Mouse (Mus musculus): Measurements from ENCODE around the gene Cyb561a3. TPM values are rescaled to one million over a fixed set of nuclear protein-coding genes. Genes with fewer than 3 reads are reported as not detected.
A peak's percentile ranks its signal among the peaks of the same experiment; 100 is the strongest.

Cyb561a3 gene
- polyA plus RNA-seq, 1 experiment from 2014 or later: 40.0 TPM

- POLR2A ChIA-PET: no interaction called here
- no peaks in the 10 kb centered on the region for H3K27me3 ChIP-seq
- ATAC-seq (no peak), DNase-seq (ENCODE audit: low read depth, low spot score) (no peak)
- CTCF ChIA-PET: interaction anchor here (0.8 to 2.3 kb wide), 4 partner anchors 11 to 25 kb away, joined by 3 to 8 read pairs (median 3); partner anchors contain the start of gene Ddb1
- no peak for TF ChIP-seq CTCF (IDR thresholded peaks at IDR 0.05)
- in situ Hi-C loops (cut with MboI; ENCODE audit: low pct_unique_long_range_greater_than_20kb): no loop called here
Measured at GRCm38 (mm10) chr19:10587231-10587630, 10.3 kb downstream of the Cyb561a3 start.

DNA sequence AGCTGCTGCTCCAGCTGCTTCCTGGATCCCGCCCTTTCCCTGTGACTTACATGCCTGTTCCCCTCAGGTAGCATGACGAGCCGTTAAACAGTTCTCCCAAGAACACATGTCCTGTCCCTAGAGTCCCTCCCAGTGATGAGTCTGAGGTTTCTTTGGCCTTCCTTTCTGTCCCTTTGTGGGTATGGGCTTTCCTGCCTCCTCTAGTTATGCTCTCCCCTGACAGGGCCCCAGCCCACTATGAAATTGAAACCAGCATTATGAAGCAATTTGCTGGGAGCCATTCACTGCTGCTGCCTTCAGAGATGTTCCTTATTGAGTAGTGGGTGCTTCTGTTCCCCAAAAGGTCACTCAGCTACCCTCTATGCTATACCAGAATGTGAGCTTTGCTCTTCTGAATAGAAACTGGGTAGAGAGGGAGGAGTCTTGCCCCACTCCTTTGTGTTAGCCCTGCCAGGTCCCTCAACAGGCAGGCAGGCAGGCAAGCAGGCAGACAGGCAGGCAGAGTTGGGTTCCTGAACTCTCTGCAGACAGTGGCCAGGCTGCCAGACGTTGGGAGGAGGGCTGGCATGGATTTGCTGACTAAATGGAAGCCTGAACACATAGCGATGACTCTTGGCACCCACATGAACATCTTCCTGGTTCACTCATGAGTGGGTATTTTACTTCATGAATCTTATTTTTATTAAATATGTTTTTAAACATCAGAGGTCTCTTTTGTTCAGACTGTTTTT, 12.3 kb downstream of the Cyb561a3 start:
- in situ Hi-C loops (cut with MboI; ENCODE audit: low pct_unique_long_range_greater_than_20kb): no loop called here
- ATAC-seq (no peak), DNase-seq (ENCODE audit: low read depth, low spot score) (no peak)
- CTCF ChIA-PET: interaction anchor here (2.0 kb wide), 1 partner anchor 13 kb away, joined by 6 read pairs; no protein-coding TSS in a partner anchor
- no peak for TF ChIP-seq CTCF (IDR thresholded peaks at IDR 0.05)
- POLR2A ChIA-PET: no interaction called here
- no peaks in the 10 kb centered on the region for H3K27me3 ChIP-seq

DNA sequence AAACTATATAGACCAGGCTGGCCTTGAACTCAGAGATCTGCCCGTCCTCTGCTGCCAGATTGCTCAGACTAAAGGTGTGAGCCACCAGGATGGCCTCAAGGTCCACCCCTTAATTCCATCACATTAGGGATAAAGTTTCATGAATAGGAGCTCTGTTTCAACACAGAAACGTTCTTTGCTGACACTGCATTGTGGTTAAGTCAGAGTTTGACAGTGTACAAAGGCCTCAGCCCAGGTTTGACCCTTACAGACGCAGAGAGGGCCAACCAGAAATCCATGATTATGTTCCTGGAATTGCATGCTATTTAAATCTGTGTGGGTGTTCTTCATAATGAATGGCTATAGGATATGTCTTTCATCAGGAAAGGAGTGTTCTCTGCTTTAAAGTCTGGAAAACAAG, 13.3 kb downstream of the Cyb561a3 start:
- no peak for ATAC-seq
- ChIA-PET CTCF (no interaction called here), POLR2A (no interaction called here)
- no peak for DNase-seq (ENCODE audit: low read depth, low spot score)
- no peaks in the 10 kb centered on the region for H3K27me3 ChIP-seq
- no peak for TF ChIP-seq CTCF (IDR thresholded peaks at IDR 0.05)
- in situ Hi-C loops (cut with MboI; ENCODE audit: low pct_unique_long_range_greater_than_20kb): no loop called here

DNA sequence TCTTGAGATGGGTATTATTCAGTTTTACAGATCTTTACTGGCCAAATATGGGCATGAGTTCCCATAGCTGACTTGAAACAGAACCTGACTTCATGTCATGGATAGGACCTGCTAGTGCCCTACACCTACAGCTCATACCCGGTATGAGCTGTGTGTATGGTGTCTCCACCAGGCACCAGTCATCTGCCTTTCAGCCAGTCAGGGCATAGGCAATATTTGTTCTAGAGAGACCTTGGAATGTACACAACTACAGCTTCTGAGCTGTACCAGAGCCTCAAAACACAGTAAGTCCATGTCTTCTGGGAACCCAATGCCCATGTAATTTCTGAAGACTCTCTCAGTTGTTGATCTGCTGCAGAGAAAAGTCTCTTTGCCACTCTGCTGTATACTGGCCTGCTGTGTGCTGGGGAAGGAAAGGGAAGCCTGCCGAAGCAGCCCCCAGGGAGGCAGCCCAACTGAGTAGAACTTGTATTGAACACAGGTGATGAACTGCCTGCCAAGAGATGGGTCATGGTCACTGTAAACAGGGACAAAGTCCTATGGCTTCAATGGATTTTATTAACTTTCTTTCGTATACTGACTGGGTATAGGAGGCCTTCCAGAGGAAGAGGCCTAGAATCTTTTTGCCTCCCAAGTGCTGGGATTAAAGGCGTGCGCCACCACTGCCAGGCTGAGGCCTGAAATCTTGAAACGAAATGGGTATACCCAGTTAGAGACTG, 14.8 kb downstream of the Cyb561a3 start:
- DNase-seq (ENCODE audit: low read depth, low spot score): no peak
- TF ChIP-seq CTCF (IDR thresholded peaks at IDR 0.05): no peak
- ChIA-PET CTCF (interaction anchor here (1.0 to 3.9 kb wide), 3 partner anchors 12 to 117 kb away, joined by 3 to 23 read pairs (median 5); partner anchors contain the start of genes Ddb1 and Tkfc), POLR2A (interaction anchor here (0.8 kb wide), 1 partner anchor 35 kb away, joined by 3 read pairs; no protein-coding TSS in a partner anchor)
- no peaks in the 10 kb centered on the region for H3K27me3 ChIP-seq
- in situ Hi-C loops (cut with MboI; ENCODE audit: low pct_unique_long_range_greater_than_20kb): no loop called here
- no peak for ATAC-seq

- no peaks in the 10 kb centered on the region for H3K27me3 ChIP-seq
- TF ChIP-seq CTCF (IDR thresholded peaks at IDR 0.05): no peak
- CTCF ChIA-PET: interaction anchor here (1.0 to 1.4 kb wide), 4 partner anchors 12 to 111 kb away, joined by 3 to 9 read pairs (median 6); no protein-coding TSS in a partner anchor
- ATAC-seq (no peak), DNase-seq (ENCODE audit: low read depth, low spot score) (no peak)
- in situ Hi-C loops (cut with MboI; ENCODE audit: low pct_unique_long_range_greater_than_20kb): no loop called here
- POLR2A ChIA-PET: no interaction called here
Measured at GRCm38 (mm10) chr19:10598188-10598587, 21.2 kb downstream of the Cyb561a3 start.

GRCm38 (mm10) chr19:10599648-10600047, 22.7 kb downstream of the Cyb561a3 start:
- in situ Hi-C loops (cut with MboI; ENCODE audit: low pct_unique_long_range_greater_than_20kb): loop anchor here (5.0 kb wide), 1 partner anchor 37 kb away; no protein-coding TSS in a partner anchor
- no peak for DNase-seq (ENCODE audit: low read depth, low spot score)
- ChIA-PET CTCF (interaction anchor here (1.0 kb wide), 1 partner anchor 39 kb away, joined by 4 read pairs; no protein-coding TSS in a partner anchor), POLR2A (no interaction called here)
- no peak for ATAC-seq
- H3K27me3 ChIP-seq: no peaks in the 10 kb centered on the region
- no peak for TF ChIP-seq CTCF (IDR thresholded peaks at IDR 0.05)

- ChIA-PET CTCF (interaction anchor here (0.6 to 5.1 kb wide), 15 partner anchors 10 to 343 kb away, joined by 3 to 49 read pairs (median 4); partner anchors contain the start of genes Cyb561a3, Sdhaf2, Tmem138 and Tmem216), POLR2A (interaction anchor here (0.6 to 3.6 kb wide), 8 partner anchors 9 to 60 kb away, joined by 3 to 11 read pairs (median 4); no protein-coding TSS in a partner anchor)
- DNase-seq (ENCODE audit: low read depth, low spot score): peak; percentile 10
- no peak for TF ChIP-seq CTCF (IDR thresholded peaks at IDR 0.05)
- H3K27me3 ChIP-seq: no peaks in the 10 kb centered on the region
- ATAC-seq: no peak
- in situ Hi-C loops (cut with MboI; ENCODE audit: low pct_unique_long_range_greater_than_20kb): loop anchor here (5.0 kb wide), 1 partner anchor 40 kb away; no protein-coding TSS in a partner anchor
Measured at GRCm38 (mm10) chr19:10602247-10602769, 25.3 kb downstream of the Cyb561a3 start.

- DNase-seq (ENCODE audit: low read depth, low spot score) (peak; percentile 35), ATAC-seq (peak; percentile 60)
- H3K27me3 ChIP-seq: no peaks in the 10 kb centered on the region
- CTCF ChIA-PET: interaction anchor here (0.6 to 5.1 kb wide), 15 partner anchors 10 to 344 kb away, joined by 3 to 49 read pairs (median 4); partner anchors contain the start of genes Cyb561a3, Sdhaf2, Tmem138 and Tmem216
- TF ChIP-seq CTCF (IDR thresholded peaks at IDR 0.05): peak; percentile 98
- in situ Hi-C loops (cut with MboI; ENCODE audit: low pct_unique_long_range_greater_than_20kb): loop anchor here (5.0 kb wide), 1 partner anchor 40 kb away; no protein-coding TSS in a partner anchor
- POLR2A ChIA-PET: interaction anchor here (0.6 to 3.6 kb wide), 6 partner anchors 32 to 60 kb away, joined by 3 to 11 read pairs (median 5); no protein-coding TSS in a partner anchor
Measured at GRCm38 (mm10) chr19:10602787-10603186, 25.8 kb downstream of the Cyb561a3 start.

DNA sequence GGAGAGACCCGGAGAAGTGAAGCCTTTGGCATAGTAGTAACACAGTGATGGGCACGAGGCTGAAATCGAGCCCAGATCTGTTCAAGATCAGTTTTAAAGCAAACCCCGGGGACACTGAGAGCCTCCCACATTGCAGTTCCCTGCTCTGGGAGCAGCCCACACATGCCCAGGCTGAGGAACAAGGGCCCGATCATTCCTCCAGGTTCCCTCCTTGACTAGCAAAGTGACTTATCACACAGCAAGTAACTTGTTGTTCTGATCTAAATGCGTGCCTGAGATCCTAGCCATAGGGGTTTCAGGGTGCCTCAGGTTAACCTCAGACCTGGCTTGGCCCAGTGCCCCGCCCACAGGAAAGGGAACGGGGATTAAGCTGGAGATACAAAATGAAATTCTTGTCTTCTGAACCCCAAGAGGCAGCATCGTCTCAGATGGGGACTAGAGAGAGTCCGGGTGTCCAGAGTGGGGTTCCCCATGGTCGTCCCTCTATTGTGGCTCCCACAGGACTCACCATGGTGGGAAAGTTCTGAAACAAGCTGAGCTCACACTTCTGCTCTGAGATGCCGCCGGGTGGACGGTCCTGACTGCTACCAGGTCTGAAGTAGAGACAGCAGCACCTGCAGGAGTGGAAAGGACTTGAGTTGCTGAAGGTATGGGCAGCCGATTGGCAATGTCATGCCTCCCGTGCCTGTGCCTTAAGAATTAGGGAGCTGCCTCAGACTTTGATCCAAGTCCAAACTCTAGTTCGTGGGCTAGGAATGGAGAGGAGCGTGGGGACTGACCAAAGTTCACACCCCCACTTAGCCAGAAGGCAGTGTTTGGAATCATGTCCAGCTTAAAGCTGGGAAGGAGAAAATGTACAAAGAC, 26.9 kb downstream of the Cyb561a3 start:
- no peak for DNase-seq (ENCODE audit: low read depth, low spot score)
- POLR2A ChIA-PET: interaction anchor here (0.9 to 3.6 kb wide), 5 partner anchors 9 to 50 kb away, joined by 3 to 17 read pairs (median 9); partner anchors contain the start of gene Tmem216
- H3K27me3 ChIP-seq: no peaks in the 10 kb centered on the region
- in situ Hi-C loops (cut with MboI; ENCODE audit: low pct_unique_long_range_greater_than_20kb): loop anchor here (5.0 kb wide), 1 partner anchor 42 kb away; no protein-coding TSS in a partner anchor
- ATAC-seq: no peak
- TF ChIP-seq CTCF (IDR thresholded peaks at IDR 0.05): no peak
- CTCF ChIA-PET: interaction anchor here (1.0 to 5.1 kb wide), 12 partner anchors 11 to 52 kb away, joined by 3 to 49 read pairs (median 11); partner anchors contain the start of genes Cyb561a3, Tmem138 and Tmem216

Data from Patski (cell line).